Mouse (Mus musculus) heart, postnatal 0 days (tissue): ENCODE data around the gene Lemd1.

ENCODE experiments used
- CTCF ChIP-seq: IDR thresholded peaks from 2 replicates; pipeline ENCODE4 v1.5.1; 2016; ENCODE audit warnings: antibody characterized with exemption, control low read depth, low read depth
- EP300 ChIP-seq: IDR thresholded peaks from 2 replicates; pipeline ENCODE4 v1.6.1; 2016; ENCODE audit warnings: antibody characterized with exemption, low read depth

GRCm38 (mm10) chr1:132237585-132238159, 46.4 kb downstream of the Lemd1 start:
- TF ChIP-seq CTCF (peak; percentile 88), EP300 (no peak)
